Mouse (Mus musculus): ENCODE measurements around the gene Aebp2. TPM values are rescaled to one million over a fixed set of nuclear protein-coding genes. Genes with fewer than 3 reads are reported as not detected.
"Not testable (repeated sequence)": the region's sequence is repeated elsewhere in the genome, so short reads cannot be mapped to it uniquely, and the experiment has no call there.

The Aebp2 gene
- polyA plus RNA-seq, 1 experiment from 2014 or later = 3.0 TPM

- no peak for ATAC-seq (ENCODE audit: low read depth)
- WGBS (ENCODE audit: insufficient replicate concordance) = 76% methylated on average over 3 of the region's 3 CpGs
These were observed 35.6 kb downstream of the Aebp2 start for GRCm38 (mm10) chr6:140657920-140658522.

GRCm38 (mm10) chr6:140661111-140661510, 38.6 kb downstream of the Aebp2 start:
- ATAC-seq (ENCODE audit: low read depth) = no peak
- Histone ChIP-seq H3K4me3 (replicated peaks) (no peak overlapping the region), H3K9ac (no peak overlapping the region), H3K36me3 (no peaks in the 10 kb centered on the region), H3K27ac (no peak overlapping the region), H3K4me1 (replicated peaks) (no peaks in the 10 kb centered on the region), H3K9me3 (replicated peaks) (no peaks in the 10 kb centered on the region), H3K27me3 (no peaks in the 10 kb centered on the region), H3K4me2 (no peak overlapping the region)
- 77% methylated on average over 10 of the region's 10 CpGs for WGBS (ENCODE audit: insufficient replicate concordance)
- no peak for DNase-seq

More at GRCm38 (mm10) chr6:140657920-140658522, 35.6 kb downstream of the Aebp2 start:
- Histone ChIP-seq H3K36me3 (peaks cover 17% of the 10 kb centered on the region), H3K27ac (no peak overlapping the region), H3K4me3 (replicated peaks) (no peak overlapping the region), H3K4me2 (no peak overlapping the region), H3K9ac (no peak overlapping the region), H3K27me3 (no peaks in the 10 kb centered on the region), H3K9me3 (replicated peaks) (no peaks in the 10 kb centered on the region), H3K4me1 (replicated peaks) (no peaks in the 10 kb centered on the region)
- no peak for DNase-seq

GRCm38 (mm10) chr6:140661777-140662176, 39.3 kb downstream of the Aebp2 start:
- no peaks in the 10 kb centered on the region for H3K4me1 ChIP-seq (replicated peaks)
- 89% methylated on average over 7 of the region's 7 CpGs for WGBS (ENCODE audit: insufficient replicate concordance)
- no peak overlapping the region for H3K4me2 ChIP-seq
- H3K9me3 ChIP-seq (replicated peaks) = no peaks in the 10 kb centered on the region
- DNase-seq (no peak), ATAC-seq (ENCODE audit: low read depth) (no peak)
- H3K27ac ChIP-seq = no peak overlapping the region
- H3K4me3 ChIP-seq (replicated peaks) = no peak overlapping the region
- no peak overlapping the region for H3K9ac ChIP-seq
- H3K27me3 ChIP-seq = no peaks in the 10 kb centered on the region
- no peaks in the 10 kb centered on the region for H3K36me3 ChIP-seq

- Histone ChIP-seq H3K27me3 (no peaks in the 10 kb centered on the region), H3K4me2 (no peak overlapping the region), H3K4me3 (replicated peaks) (no peak overlapping the region), H3K4me1 (replicated peaks) (no peaks in the 10 kb centered on the region), H3K36me3 (no peaks in the 10 kb centered on the region), H3K9ac (no peak overlapping the region), H3K27ac (no peak overlapping the region), H3K9me3 (replicated peaks) (no peaks in the 10 kb centered on the region)
- ATAC-seq (ENCODE audit: low read depth) = no peak
- DNase-seq = no peak
- WGBS (ENCODE audit: insufficient replicate concordance) = 72% methylated on average over 6 of the region's 6 CpGs
These were observed 39.8 kb downstream of the Aebp2 start for GRCm38 (mm10) chr6:140662290-140662689.

- H3K36me3 ChIP-seq; H3K4me2 ChIP-seq; DNase-seq; H3K27me3 ChIP-seq; H3K9me3 ChIP-seq (replicated peaks); H3K4me3 ChIP-seq (replicated peaks); H3K4me1 ChIP-seq (replicated peaks); H3K27ac ChIP-seq; ATAC-seq (ENCODE audit: low read depth); H3K9ac ChIP-seq: not testable (repeated sequence)
- WGBS (ENCODE audit: insufficient replicate concordance) = 53% methylated on average over 3 of the region's 3 CpGs
These were observed 40.2 kb downstream of the Aebp2 start for GRCm38 (mm10) chr6:140662697-140663096.

GRCm38 (mm10) chr6:140664611-140665010, 42.1 kb downstream of the Aebp2 start:
- no peak overlapping the region for H3K4me3 ChIP-seq (replicated peaks)
- no peak overlapping the region for H3K9ac ChIP-seq
- H3K36me3 ChIP-seq = no peaks in the 10 kb centered on the region
- ATAC-seq (ENCODE audit: low read depth) (no peak), DNase-seq (no peak)
- WGBS (ENCODE audit: insufficient replicate concordance) = 60% methylated on average over 5 of the region's 5 CpGs
- no peaks in the 10 kb centered on the region for H3K9me3 ChIP-seq (replicated peaks)
- H3K27me3 ChIP-seq = no peaks in the 10 kb centered on the region
- H3K4me1 ChIP-seq (replicated peaks) = no peaks in the 10 kb centered on the region
- no peak overlapping the region for H3K4me2 ChIP-seq
- H3K27ac ChIP-seq = no peak overlapping the region

- Histone ChIP-seq H3K36me3 (no peaks in the 10 kb centered on the region), H3K4me3 (replicated peaks) (no peak overlapping the region), H3K27ac (no peak overlapping the region), H3K4me1 (replicated peaks) (no peaks in the 10 kb centered on the region), H3K9me3 (replicated peaks) (no peaks in the 10 kb centered on the region), H3K9ac (no peak overlapping the region), H3K4me2 (no peak overlapping the region), H3K27me3 (no peaks in the 10 kb centered on the region)
- DNase-seq (no peak), ATAC-seq (ENCODE audit: low read depth) (no peak)
- 58% methylated on average over 18 of the region's 18 CpGs for WGBS (ENCODE audit: insufficient replicate concordance)
These were observed 44.2 kb downstream of the Aebp2 start for GRCm38 (mm10) chr6:140666486-140667240.

GRCm38 (mm10) chr6:140667289-140667906, 44.9 kb downstream of the Aebp2 start:
- Histone ChIP-seq H3K4me1 (replicated peaks) (no peaks in the 10 kb centered on the region), H3K36me3 (no peaks in the 10 kb centered on the region), H3K4me2 (no peak overlapping the region), H3K27ac (no peak overlapping the region), H3K27me3 (no peaks in the 10 kb centered on the region), H3K9ac (no peak overlapping the region), H3K4me3 (replicated peaks) (no peak overlapping the region), H3K9me3 (replicated peaks) (no peaks in the 10 kb centered on the region)
- DNase-seq (no peak), ATAC-seq (ENCODE audit: low read depth) (no peak)
- 74% methylated on average over 8 of the region's 8 CpGs for WGBS (ENCODE audit: insufficient replicate concordance)

- DNase-seq (no peak), ATAC-seq (ENCODE audit: low read depth) (peak; percentile 34; the same call in 1 of the 2 replicates)
- Histone ChIP-seq H3K4me3 (replicated peaks) (no peak overlapping the region), H3K9me3 (replicated peaks) (no peaks in the 10 kb centered on the region), H3K27ac (no peak overlapping the region), H3K4me1 (replicated peaks) (no peaks in the 10 kb centered on the region), H3K4me2 (no peak overlapping the region), H3K27me3 (no peaks in the 10 kb centered on the region), H3K9ac (no peak overlapping the region), H3K36me3 (no peaks in the 10 kb centered on the region)
- 57% methylated on average over 3 of the region's 3 CpGs for WGBS (ENCODE audit: insufficient replicate concordance)
These were observed 52.0 kb downstream of the Aebp2 start for GRCm38 (mm10) chr6:140674414-140674813.

- H3K4me3 ChIP-seq (replicated peaks) = no peak overlapping the region
- 63% methylated on average over 4 of the region's 4 CpGs for WGBS (ENCODE audit: insufficient replicate concordance)
- ATAC-seq (ENCODE audit: low read depth) = no peak
These were observed 53.6 kb downstream of the Aebp2 start for GRCm38 (mm10) chr6:140676094-140676493.

GRCm38 (mm10) chr6:140677041-140677440, 54.6 kb downstream of the Aebp2 start:
- H3K4me2 ChIP-seq = no peak overlapping the region
- no peaks in the 10 kb centered on the region for H3K4me1 ChIP-seq (replicated peaks)
- no peaks in the 10 kb centered on the region for H3K9me3 ChIP-seq (replicated peaks)
- no peak overlapping the region for H3K9ac ChIP-seq
- no peaks in the 10 kb centered on the region for H3K36me3 ChIP-seq
- no peak overlapping the region for H3K27ac ChIP-seq
- no peak for ATAC-seq (ENCODE audit: low read depth)
- 47% methylated on average over 4 of the region's 4 CpGs for WGBS (ENCODE audit: insufficient replicate concordance)
- no peaks in the 10 kb centered on the region for H3K27me3 ChIP-seq
- H3K4me3 ChIP-seq (replicated peaks) = no peak overlapping the region
- no peak for DNase-seq

More at GRCm38 (mm10) chr6:140676094-140676493, 53.6 kb downstream of the Aebp2 start:
- Histone ChIP-seq H3K27me3 (no peaks in the 10 kb centered on the region), H3K4me1 (replicated peaks) (no peaks in the 10 kb centered on the region), H3K4me2 (no peak overlapping the region), H3K27ac (no peak overlapping the region), H3K9ac (no peak overlapping the region), H3K36me3 (no peaks in the 10 kb centered on the region), H3K9me3 (replicated peaks) (no peaks in the 10 kb centered on the region)
- DNase-seq = no peak
